Mouse (Mus musculus): ENCODE measurements around the gene Gm15056. TPM values are rescaled to one million over a fixed set of nuclear protein-coding genes. Genes with fewer than 3 reads are reported as not detected.

The Gm15056 gene
- not detected in 2 replicates for polyA plus RNA-seq (2015; fragmentation: Nextera tagmentation; extraction: Ambion mirVana)

- ATAC-seq (ENCODE audit: low FRiP score, low TSS enrichment) = no peak
- Histone ChIP-seq H3K4me1 (ENCODE audit: insufficient read depth, low read length) (no peaks in the 10 kb centered on the region), H3K27ac (ENCODE audit: low read length) (no peak within 1 kb of the TSS), H3K4me2 (replicated peaks; ENCODE audit: low read depth, low read length) (no peak within 1 kb of the TSS), H3K4me3 (ENCODE audit: low read length) (no peak within 1 kb of the TSS), H3K9ac (replicated peaks; ENCODE audit: low read length) (no peak within 1 kb of the TSS), H3K36me3 (ENCODE audit: insufficient read depth, low read length) (no peaks in the 10 kb centered on the region), H3K9me3 (ENCODE audit: low read length) (peaks cover 7% of the 10 kb centered on the region), H3K27me3 (ENCODE audit: insufficient read depth, low read length) (no peaks in the 10 kb centered on the region)
- WGBS = 60% methylated on average over 2 of the region's 2 CpGs
Observed at GRCm38 (mm10) chr8:20902527-20902926, at the start of gene Gm15056. Gm15056 (minus strand) TSS chr8:20902627.

GRCm38 (mm10) chr8:20944610-20945009, 42.2 kb upstream of the Gm15056 start, which contains the start of gene AY761185:
AY761185 (minus strand) TSS chr8:20944710.
- Histone ChIP-seq H3K27me3 (ENCODE audit: insufficient read depth, low read length) (no peaks in the 10 kb centered on the region), H3K4me3 (ENCODE audit: low read length) (no peak within 1 kb of the TSS), H3K27ac (ENCODE audit: low read length) (no peak within 1 kb of the TSS), H3K9me3 (ENCODE audit: low read length) (peaks cover 7% of the 10 kb centered on the region; the same call in 1 of the 2 replicates), H3K4me2 (replicated peaks; ENCODE audit: low read depth, low read length) (no peak within 1 kb of the TSS), H3K9ac (replicated peaks; ENCODE audit: low read length) (no peak within 1 kb of the TSS), H3K4me1 (ENCODE audit: insufficient read depth, low read length) (no peaks in the 10 kb centered on the region), H3K36me3 (ENCODE audit: insufficient read depth, low read length) (no peaks in the 10 kb centered on the region)
- WGBS = 83% methylated on average over 3 of the region's 3 CpGs
- ATAC-seq (ENCODE audit: low FRiP score, low TSS enrichment) = no peak

GRCm38 (mm10) chr8:20921971-20922370, 19.5 kb upstream of the Gm15056 start, which contains the start of gene Gm6040:
Gm6040 (minus strand) TSS chr8:20922071.
- Histone ChIP-seq H3K27me3 (ENCODE audit: insufficient read depth, low read length) (no peaks in the 10 kb centered on the region), H3K4me1 (ENCODE audit: insufficient read depth, low read length) (no peaks in the 10 kb centered on the region), H3K27ac (ENCODE audit: low read length) (no peak within 1 kb of the TSS), H3K4me3 (ENCODE audit: low read length) (no peak within 1 kb of the TSS), H3K4me2 (replicated peaks; ENCODE audit: low read depth, low read length) (no peak within 1 kb of the TSS), H3K36me3 (ENCODE audit: insufficient read depth, low read length) (no peaks in the 10 kb centered on the region), H3K9me3 (ENCODE audit: low read length) (peaks cover 9% of the 10 kb centered on the region; the same call in 1 of the 2 replicates), H3K9ac (replicated peaks; ENCODE audit: low read length) (no peak within 1 kb of the TSS)
- no peak for ATAC-seq (ENCODE audit: low FRiP score, low TSS enrichment)
- WGBS = 76% methylated on average over 3 of the region's 3 CpGs

- Histone ChIP-seq H3K4me3 (ENCODE audit: low read length) (no peak overlapping the region), H3K36me3 (ENCODE audit: insufficient read depth, low read length) (no peaks in the 10 kb centered on the region), H3K9ac (replicated peaks; ENCODE audit: low read length) (no peak overlapping the region), H3K27ac (ENCODE audit: low read length) (no peak overlapping the region), H3K4me2 (replicated peaks; ENCODE audit: low read depth, low read length) (no peak overlapping the region), H3K9me3 (ENCODE audit: low read length) (no peaks in the 10 kb centered on the region), H3K27me3 (ENCODE audit: insufficient read depth, low read length) (no peaks in the 10 kb centered on the region), H3K4me1 (ENCODE audit: insufficient read depth, low read length) (no peaks in the 10 kb centered on the region)
- WGBS = 80% methylated on average over 1 of the region's 1 CpGs
- no peak for ATAC-seq (ENCODE audit: low FRiP score, low TSS enrichment)
Observed at GRCm38 (mm10) chr8:20912288-20912687, 9.9 kb upstream of the Gm15056 start.

- Histone ChIP-seq H3K27ac (ENCODE audit: low read length) (no peak overlapping the region), H3K27me3 (ENCODE audit: insufficient read depth, low read length) (no peaks in the 10 kb centered on the region), H3K9ac (replicated peaks; ENCODE audit: low read length) (no peak overlapping the region), H3K4me1 (ENCODE audit: insufficient read depth, low read length) (no peaks in the 10 kb centered on the region), H3K9me3 (ENCODE audit: low read length) (peaks cover 7% of the 10 kb centered on the region), H3K4me2 (replicated peaks; ENCODE audit: low read depth, low read length) (no peak overlapping the region), H3K36me3 (ENCODE audit: insufficient read depth, low read length) (no peaks in the 10 kb centered on the region), H3K4me3 (ENCODE audit: low read length) (no peak overlapping the region)
- 67% methylated on average over 2 of the region's 2 CpGs for WGBS
- ATAC-seq (ENCODE audit: low FRiP score, low TSS enrichment) = no peak
Observed at GRCm38 (mm10) chr8:20908256-20908655, 5.8 kb upstream of the Gm15056 start.

- H3K9me3 ChIP-seq (ENCODE audit: low read length) = peaks cover 7% of the 10 kb centered on the region
- ATAC-seq (ENCODE audit: low FRiP score, low TSS enrichment) = no peak
- H3K27ac ChIP-seq (ENCODE audit: low read length) = no peak overlapping the region
- H3K36me3 ChIP-seq (ENCODE audit: insufficient read depth, low read length) = no peaks in the 10 kb centered on the region
- no peak overlapping the region for H3K4me2 ChIP-seq (replicated peaks; ENCODE audit: low read depth, low read length)
- no peak overlapping the region for H3K4me3 ChIP-seq (ENCODE audit: low read length)
- no peaks in the 10 kb centered on the region for H3K4me1 ChIP-seq (ENCODE audit: insufficient read depth, low read length)
- H3K9ac ChIP-seq (replicated peaks; ENCODE audit: low read length) = no peak overlapping the region
- WGBS = 89% methylated on average over 2 of the region's 2 CpGs
- no peaks in the 10 kb centered on the region for H3K27me3 ChIP-seq (ENCODE audit: insufficient read depth, low read length)
Observed at GRCm38 (mm10) chr8:20907119-20907518, 4.7 kb upstream of the Gm15056 start.

- H3K4me3 ChIP-seq (ENCODE audit: low read length) = no peak within 1 kb of the TSS
- ATAC-seq (ENCODE audit: low FRiP score, low TSS enrichment) = no peak
- H3K9me3 ChIP-seq (ENCODE audit: low read length) = no peaks in the 10 kb centered on the region; the same call in 1 of the 2 replicates
- no peaks in the 10 kb centered on the region for H3K4me1 ChIP-seq (ENCODE audit: insufficient read depth, low read length)
- no peaks in the 10 kb centered on the region for H3K36me3 ChIP-seq (ENCODE audit: insufficient read depth, low read length)
- no peaks in the 10 kb centered on the region for H3K27me3 ChIP-seq (ENCODE audit: insufficient read depth, low read length)
- H3K9ac ChIP-seq (replicated peaks; ENCODE audit: low read length) = no peak within 1 kb of the TSS
- 85% methylated on average over 2 of the region's 2 CpGs for WGBS
- H3K27ac ChIP-seq (ENCODE audit: low read length) = no peak within 1 kb of the TSS
- no peak within 1 kb of the TSS for H3K4me2 ChIP-seq (replicated peaks; ENCODE audit: low read depth, low read length)
Observed at GRCm38 (mm10) chr8:20892369-20892768, 10.1 kb downstream of the Gm15056 start, which contains the start of gene Defb33. Defb33 (plus strand) TSS chr8:20892669.

- WGBS = 40% methylated on average over 6 of the region's 6 CpGs
- Histone ChIP-seq H3K4me2 (replicated peaks; ENCODE audit: low read depth, low read length) (no peak overlapping the region), H3K36me3 (ENCODE audit: insufficient read depth, low read length) (no peaks in the 10 kb centered on the region), H3K4me1 (ENCODE audit: insufficient read depth, low read length) (no peaks in the 10 kb centered on the region), H3K27ac (ENCODE audit: low read length) (no peak overlapping the region), H3K27me3 (ENCODE audit: insufficient read depth, low read length) (no peaks in the 10 kb centered on the region), H3K9ac (replicated peaks; ENCODE audit: low read length) (no peak overlapping the region), H3K9me3 (ENCODE audit: low read length) (no peaks in the 10 kb centered on the region), H3K4me3 (ENCODE audit: low read length) (no peak overlapping the region)
- no peak for ATAC-seq (ENCODE audit: low FRiP score, low TSS enrichment)
Observed at GRCm38 (mm10) chr8:20874608-20875007, 27.8 kb downstream of the Gm15056 start.

Other genes starting within 250 kb of the Gm15056 start
- gene Defb33, start 10.0 kb downstream of the Gm15056 start, polyA plus RNA-seq (2015; fragmentation: Nextera tagmentation; extraction: Ambion mirVana) = not detected in 2 replicates
- gene Gm6040, start 19.4 kb upstream of the Gm15056 start, polyA plus RNA-seq (2015; fragmentation: Nextera tagmentation; extraction: Ambion mirVana) = not detected in 2 replicates
- not detected in 2 replicates for gene AY761185, start 42.1 kb upstream of the Gm15056 start, polyA plus RNA-seq (2015; fragmentation: Nextera tagmentation; extraction: Ambion mirVana)
- gene Defa21, start 122.9 kb upstream of the Gm15056 start, polyA plus RNA-seq (2015; fragmentation: Nextera tagmentation; extraction: Ambion mirVana) = not detected in 2 replicates
- not detected in 2 replicates for gene Defa23, start 152.4 kb upstream of the Gm15056 start, polyA plus RNA-seq (2015; fragmentation: Nextera tagmentation; extraction: Ambion mirVana)
- not detected in 2 replicates for gene Defa35, start 162.4 kb upstream of the Gm15056 start, polyA plus RNA-seq (2015; fragmentation: Nextera tagmentation; extraction: Ambion mirVana)
- gene Defa25, start 181.8 kb upstream of the Gm15056 start, polyA plus RNA-seq (2015; fragmentation: Nextera tagmentation; extraction: Ambion mirVana) = not detected in 2 replicates
- gene Gm14851, start 193.4 kb upstream of the Gm15056 start, polyA plus RNA-seq (2015; fragmentation: Nextera tagmentation; extraction: Ambion mirVana) = not detected in 2 replicates
- gene Defa30, start 232.0 kb upstream of the Gm15056 start, polyA plus RNA-seq (2015; fragmentation: Nextera tagmentation; extraction: Ambion mirVana) = not detected in 2 replicates